Mouse (Mus musculus) brain, embryonic 14.5 days (tissue): ENCODE results near the gene Cel. TPM values are rescaled to one million over a fixed set of nuclear protein-coding genes. Genes with fewer than 3 reads are reported as not detected.

ENCODE experiments used
- DNase-seq: peaks from one replicate; pipeline ENCODE4 v3.0.0-alpha.2; 2011; ENCODE audit warnings: low read depth
- CTCF ChIP-seq: fragments of 200-500 bp; IDR thresholded peaks from 2 replicates; pipeline ENCODE4 v1.5.1; 2012; ENCODE audit warnings: inconsistent platforms, mild to moderate bottlenecking, moderate library complexity, borderline replicate concordance; ENCODE audit not compliant: insufficient read depth, insufficient read length; ENCODE audit errors: extremely low read depth
- POLR2A ChIP-seq: fragments of 200-500 bp; IDR thresholded peaks from 2 replicates; pipeline ENCODE4 v1.6.1; 2012; ENCODE audit warnings: mild to moderate bottlenecking, inconsistent platforms, borderline replicate concordance; ENCODE audit not compliant: poor library complexity, insufficient read depth, insufficient read length, severe bottlenecking; ENCODE audit errors: extremely low read depth
- polyA plus RNA-seq: library from polyadenylated mRNA; depleted of rRNA; stranded (reverse); fragments of >200 nt; gene quantifications from 2 replicates; pipeline ENCODE4 v1.2.3, GENCODE M21; 2012

Gene Cel
- polyA plus RNA-seq, 1 experiment: 0.10 TPM

- peak; percentile 32; the same call in 1 of the 2 replicates for TF ChIP-seq CTCF
- TF ChIP-seq POLR2A: no peak
- peak; percentile 35 for DNase-seq
These were observed 37.0 kb downstream of the Cel start for GRCm38 (mm10) chr2:28525943-28526876.

DNA sequence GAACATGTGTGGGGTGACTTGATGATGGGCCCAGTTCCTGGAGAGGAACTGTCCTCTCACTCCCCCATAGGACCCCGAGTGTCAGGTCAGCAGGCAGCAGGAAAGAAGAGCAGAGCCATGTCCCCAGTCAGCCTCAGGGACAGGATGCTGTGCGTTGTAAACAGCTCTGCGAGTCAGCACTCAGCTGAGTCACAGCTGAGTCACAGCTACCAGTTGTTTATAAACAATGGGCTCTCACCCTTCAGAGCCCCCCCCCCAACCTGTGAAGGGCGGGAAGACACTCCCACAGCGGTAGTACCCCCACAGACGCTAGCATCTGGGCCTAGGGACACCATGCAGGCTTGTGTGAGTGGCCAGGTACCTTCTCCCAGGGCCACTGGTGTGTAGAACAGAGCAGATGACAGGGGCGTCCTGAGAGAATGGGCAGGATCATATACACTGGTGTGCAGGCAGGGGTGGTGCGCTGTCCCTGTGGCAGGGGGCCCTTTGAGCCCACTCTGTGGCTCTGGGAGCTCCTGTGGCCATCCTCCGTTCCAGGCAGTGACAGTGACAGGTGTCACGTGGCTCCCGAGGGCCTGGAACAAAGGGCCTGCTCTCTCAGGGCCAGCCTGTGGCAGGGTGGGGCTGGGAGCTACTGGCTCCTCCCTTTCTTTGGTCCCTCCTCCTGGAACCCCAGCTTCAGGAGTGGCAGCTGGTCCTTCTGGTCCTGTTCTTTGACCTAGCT, 37.8 kb downstream of the Cel start:
- TF ChIP-seq POLR2A: no peak
- no peak for TF ChIP-seq CTCF
- peak; percentile 82 for DNase-seq

- no peak for DNase-seq
- no peak for TF ChIP-seq POLR2A
- TF ChIP-seq CTCF: no peak
These were observed 38.8 kb downstream of the Cel start for GRCm38 (mm10) chr2:28524406-28524805.

GRCm38 (mm10) chr2:28523643-28524117, 39.5 kb downstream of the Cel start:
- TF ChIP-seq CTCF (no peak), POLR2A (no peak)

GRCm38 (mm10) chr2:28522166-28522565, 41.0 kb downstream of the Cel start:
- TF ChIP-seq CTCF (no peak), POLR2A (no peak)
- no peak for DNase-seq

More at GRCm38 (mm10) chr2:28523643-28524117, 39.5 kb downstream of the Cel start:
- peak; percentile 98 for DNase-seq

DNA sequence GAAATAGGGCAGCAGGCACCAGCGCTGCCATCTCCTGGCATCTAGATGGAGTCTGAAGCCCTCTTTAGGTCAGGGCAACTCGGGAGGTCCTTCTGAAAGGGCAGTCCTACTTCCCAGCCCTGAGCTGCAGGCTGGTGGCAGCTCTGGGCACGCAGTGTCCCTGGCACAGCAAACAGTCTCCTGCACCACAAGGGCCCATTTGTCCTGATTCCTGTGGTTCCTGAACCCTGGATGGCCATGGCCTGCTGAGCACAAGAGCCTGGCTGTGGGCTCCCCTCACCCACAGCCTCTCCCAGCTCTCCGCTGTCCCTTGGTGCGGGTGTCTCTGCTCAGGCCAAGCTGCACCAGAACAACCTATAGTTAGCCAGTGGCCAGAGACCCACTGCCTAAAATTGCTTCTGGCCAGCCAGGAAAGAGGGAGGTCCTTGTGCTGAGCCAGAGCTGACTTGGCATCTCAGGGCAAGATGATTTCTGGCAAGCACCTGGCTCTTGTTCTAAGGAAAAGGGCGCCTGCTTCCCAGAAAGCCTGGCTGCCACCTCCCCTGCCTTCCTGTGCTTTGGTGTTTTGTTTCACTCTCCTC, 41.5 kb downstream of the Cel start:
- no peak for DNase-seq
- TF ChIP-seq POLR2A (no peak), CTCF (no peak)

- DNase-seq: no peak
- TF ChIP-seq POLR2A: no peak
- TF ChIP-seq CTCF: no peak
These were observed 42.6 kb downstream of the Cel start for GRCm38 (mm10) chr2:28520581-28520980.

DNA sequence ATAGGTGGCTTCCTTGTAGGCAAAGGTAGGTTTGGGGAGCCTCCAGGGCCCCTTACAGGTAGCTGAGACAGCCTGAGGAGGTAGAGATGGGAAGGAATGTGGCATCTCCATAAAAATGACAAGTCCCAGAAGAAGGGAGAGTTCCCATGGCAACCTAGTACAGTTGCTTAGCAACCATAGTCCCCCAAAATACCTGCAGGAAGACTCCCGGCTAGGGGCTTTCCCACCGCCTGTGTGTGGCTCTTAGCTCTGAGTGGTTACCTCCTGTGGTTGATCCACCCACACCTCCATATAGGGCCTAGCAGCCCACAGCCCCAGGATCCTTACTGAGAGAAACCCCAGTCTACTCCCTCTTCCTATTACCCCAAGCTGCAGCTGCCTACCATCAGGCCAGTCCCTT, 45.0 kb downstream of the Cel start:
- no peak for TF ChIP-seq CTCF
- TF ChIP-seq POLR2A: no peak
- DNase-seq: peak; percentile 75

GRCm38 (mm10) chr2:28517206-28517909, 45.8 kb downstream of the Cel start:
- TF ChIP-seq POLR2A (no peak), CTCF (peak; percentile 67; the same call in 1 of the 2 replicates)
- peak; percentile 77 for DNase-seq

GRCm38 (mm10) chr2:28514489-28514888, 48.7 kb downstream of the Cel start:
- DNase-seq: peak; percentile 89
- no peak for TF ChIP-seq POLR2A
- peak; percentile 91 for TF ChIP-seq CTCF
